Mouse (Mus musculus): ENCODE results near the gene Ssbp2.

- TF ChIP-seq GATA1 (IDR thresholded peaks at IDR 0.05; ENCODE audit: borderline replicate concordance, low read length) (no peak), CTCF (IDR thresholded peaks at IDR 0.05; ENCODE audit: low read depth, low read length) (no peak), POLR2AphosphoS5 (IDR thresholded peaks at IDR 0.05; ENCODE audit: insufficient replicate concordance, low read depth, low read length) (no peak)
These were observed 66.0 kb downstream of the Ssbp2 start for GRCm38 (mm10) chr13:91526058-91526457.

All from G1E (cell line).